Mouse (Mus musculus): ENCODE data around the gene Spocd1. TPM values are rescaled to one million over a fixed set of nuclear protein-coding genes. Genes with fewer than 3 reads are reported as not detected.

Gene Spocd1
- polyA plus RNA-seq, 2 experiments, result 0.15 TPM; not detected in 1

DNA sequence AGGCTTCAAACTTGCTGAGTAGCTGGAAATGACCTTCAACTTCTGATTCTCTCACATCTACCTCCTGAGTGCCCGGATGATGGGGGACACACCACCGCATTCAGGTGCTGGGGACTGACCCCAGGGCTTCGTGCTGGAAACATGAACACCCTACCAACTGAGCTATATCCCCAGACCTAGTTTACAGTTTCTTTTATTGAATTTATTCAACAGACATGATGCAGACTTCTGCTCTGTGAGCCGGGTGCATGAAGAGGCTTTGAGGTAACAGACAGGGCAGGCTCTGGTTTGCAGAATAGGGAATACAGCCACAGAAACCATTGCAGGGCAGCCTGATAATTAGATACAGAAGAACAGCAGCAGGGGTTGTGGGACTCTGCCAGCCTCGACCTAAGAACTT is 10.6 kb upstream of the Spocd1 start:
- H3K4me1 ChIP-seq (ENCODE audit: control insufficient read depth, insufficient read depth, low read length), result peaks cover 8% of the 10 kb centered on the region; the same call in 1 of the 2 replicates
- H3K9me3 ChIP-seq (ENCODE audit: control insufficient read depth, low read length), result no peaks in the 10 kb centered on the region
- no peaks in the 10 kb centered on the region for H3K36me3 ChIP-seq (ENCODE audit: control insufficient read depth, insufficient read depth, low read length)
- ATAC-seq (ENCODE audit: low FRiP score, low read depth), result no peak
- H3K4me2 ChIP-seq (replicated peaks; ENCODE audit: low read depth, low read length, severe bottlenecking), result no peak overlapping the region
- WGBS, result 58% methylated on average over 5 of the region's 5 CpGs
- H3K27ac ChIP-seq (replicated peaks; ENCODE audit: low read depth, low read length), result no peak overlapping the region
- no peaks in the 10 kb centered on the region for H3K27me3 ChIP-seq (ENCODE audit: control insufficient read depth, insufficient read depth, low read length)
- DNase-seq (ENCODE audit: low spot score), result peak; percentile 39
- H3K9ac ChIP-seq (ENCODE audit: low read depth, low read length, severe bottlenecking), result no peak overlapping the region
- no peak for TF ChIP-seq POLR2A (IDR thresholded peaks at IDR 0.05; ENCODE audit: borderline replicate concordance, extremely low read depth, insufficient read depth, insufficient read length)
- no peak overlapping the region for H3K4me3 ChIP-seq (replicated peaks; ENCODE audit: low read length)

GRCm38 (mm10) chr4:129918901-129919300 is 10.1 kb upstream of the Spocd1 start:
- H3K4me1 ChIP-seq (ENCODE audit: control insufficient read depth, insufficient read depth, low read length), result peaks cover 3% of the 10 kb centered on the region; the same call in 1 of the 2 replicates
- WGBS, result 70% methylated on average over 3 of the region's 3 CpGs
- no peak for ATAC-seq (ENCODE audit: low FRiP score, low read depth)

GRCm38 (mm10) chr4:129920542-129921313 is 8.3 kb upstream of the Spocd1 start:
- WGBS, result 80% methylated on average over 15 of the region's 15 CpGs
- ATAC-seq (ENCODE audit: low FRiP score, low read depth) (no peak), DNase-seq (ENCODE audit: low spot score) (no peak)
- Histone ChIP-seq H3K4me3 (replicated peaks; ENCODE audit: low read length) (no peak overlapping the region), H3K4me1 (ENCODE audit: control insufficient read depth, insufficient read depth, low read length) (no peaks in the 10 kb centered on the region), H3K9ac (ENCODE audit: low read depth, low read length, severe bottlenecking) (no peak overlapping the region), H3K4me2 (replicated peaks; ENCODE audit: low read depth, low read length, severe bottlenecking) (no peak overlapping the region), H3K9me3 (ENCODE audit: control insufficient read depth, low read length) (no peaks in the 10 kb centered on the region), H3K27ac (replicated peaks; ENCODE audit: low read depth, low read length) (no peak overlapping the region), H3K27me3 (ENCODE audit: control insufficient read depth, insufficient read depth, low read length) (no peaks in the 10 kb centered on the region), H3K36me3 (ENCODE audit: control insufficient read depth, insufficient read depth, low read length) (no peaks in the 10 kb centered on the region)
- TF ChIP-seq POLR2A (IDR thresholded peaks at IDR 0.05; ENCODE audit: borderline replicate concordance, extremely low read depth, insufficient read depth, insufficient read length), result no peak

More at GRCm38 (mm10) chr4:129918901-129919300, 10.1 kb upstream of the Spocd1 start:
- Histone ChIP-seq H3K9me3 (ENCODE audit: control insufficient read depth, low read length) (no peaks in the 10 kb centered on the region), H3K9ac (ENCODE audit: low read depth, low read length, severe bottlenecking) (no peak overlapping the region), H3K36me3 (ENCODE audit: control insufficient read depth, insufficient read depth, low read length) (no peaks in the 10 kb centered on the region), H3K4me2 (replicated peaks; ENCODE audit: low read depth, low read length, severe bottlenecking) (no peak overlapping the region), H3K4me3 (replicated peaks; ENCODE audit: low read length) (no peak overlapping the region), H3K27ac (replicated peaks; ENCODE audit: low read depth, low read length) (no peak overlapping the region), H3K27me3 (ENCODE audit: control insufficient read depth, insufficient read depth, low read length) (no peaks in the 10 kb centered on the region)
- no peak for DNase-seq (ENCODE audit: low spot score)
- no peak for TF ChIP-seq POLR2A (IDR thresholded peaks at IDR 0.05; ENCODE audit: borderline replicate concordance, extremely low read depth, insufficient read depth, insufficient read length)

GRCm38 (mm10) chr4:129921314-129921587 is 7.8 kb upstream of the Spocd1 start:
- H3K27me3 ChIP-seq (ENCODE audit: control insufficient read depth, insufficient read depth, low read length), result no peaks in the 10 kb centered on the region
- DNase-seq (ENCODE audit: low spot score), result no peak
- no peak overlapping the region for H3K9ac ChIP-seq (ENCODE audit: low read depth, low read length, severe bottlenecking)
- TF ChIP-seq POLR2A (IDR thresholded peaks at IDR 0.05; ENCODE audit: borderline replicate concordance, extremely low read depth, insufficient read depth, insufficient read length), result no peak
- H3K4me1 ChIP-seq (ENCODE audit: control insufficient read depth, insufficient read depth, low read length), result no peaks in the 10 kb centered on the region
- no peak overlapping the region for H3K4me3 ChIP-seq (replicated peaks; ENCODE audit: low read length)
- no peaks in the 10 kb centered on the region for H3K36me3 ChIP-seq (ENCODE audit: control insufficient read depth, insufficient read depth, low read length)
- no peak overlapping the region for H3K27ac ChIP-seq (replicated peaks; ENCODE audit: low read depth, low read length)
- H3K4me2 ChIP-seq (replicated peaks; ENCODE audit: low read depth, low read length, severe bottlenecking), result no peak overlapping the region
- ATAC-seq (ENCODE audit: low FRiP score, low read depth), result no peak
- WGBS, result 57% methylated on average over 3 of the region's 3 CpGs
- H3K9me3 ChIP-seq (ENCODE audit: control insufficient read depth, low read length), result no peaks in the 10 kb centered on the region

DNA sequence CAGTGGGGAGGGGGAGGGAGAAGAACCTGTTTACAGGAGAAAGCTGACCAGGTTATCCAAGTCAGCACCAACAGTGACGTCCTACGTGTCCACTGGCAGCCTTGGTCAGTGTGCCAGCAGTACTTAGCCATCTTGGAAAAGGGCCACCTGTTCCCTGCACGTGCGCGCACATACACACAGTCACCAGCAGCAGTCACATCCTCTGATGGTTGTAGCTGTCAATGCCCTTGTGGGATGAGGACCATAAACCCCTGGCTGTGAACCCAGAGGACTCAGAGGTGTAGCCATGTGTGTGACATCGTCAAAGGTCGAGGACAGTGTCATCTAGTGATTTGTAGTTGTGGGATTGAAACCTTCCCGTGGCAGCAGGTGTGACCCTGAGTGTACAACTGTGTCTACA is 4.9 kb upstream of the Spocd1 start:
- Histone ChIP-seq H3K27ac (replicated peaks; ENCODE audit: low read depth, low read length) (no peak overlapping the region), H3K4me3 (replicated peaks; ENCODE audit: low read length) (no peak overlapping the region), H3K4me1 (ENCODE audit: control insufficient read depth, insufficient read depth, low read length) (peaks cover 5% of the 10 kb centered on the region; the same call in 1 of the 2 replicates), H3K27me3 (ENCODE audit: control insufficient read depth, insufficient read depth, low read length) (no peaks in the 10 kb centered on the region), H3K9ac (ENCODE audit: low read depth, low read length, severe bottlenecking) (no peak overlapping the region), H3K9me3 (ENCODE audit: control insufficient read depth, low read length) (no peaks in the 10 kb centered on the region), H3K4me2 (replicated peaks; ENCODE audit: low read depth, low read length, severe bottlenecking) (no peak overlapping the region), H3K36me3 (ENCODE audit: control insufficient read depth, insufficient read depth, low read length) (no peaks in the 10 kb centered on the region)
- ATAC-seq (ENCODE audit: low FRiP score, low read depth), result no peak
- 81% methylated on average over 8 of the region's 8 CpGs for WGBS
- no peak for DNase-seq (ENCODE audit: low spot score)
- TF ChIP-seq POLR2A (IDR thresholded peaks at IDR 0.05; ENCODE audit: borderline replicate concordance, extremely low read depth, insufficient read depth, insufficient read length), result no peak
